Mouse (Mus musculus): ENCODE measurements around the gene Gm21762. TPM values are rescaled to one million over a fixed set of nuclear protein-coding genes. Genes with fewer than 3 reads are reported as not detected.
"Not testable (repeated sequence)": the region's sequence is repeated elsewhere in the genome, so short reads cannot be mapped to it uniquely, and the experiment has no call there.

The Gm21762 gene
- polyA plus RNA-seq, 1 experiment from 2014 or later, result not detected

DNA sequence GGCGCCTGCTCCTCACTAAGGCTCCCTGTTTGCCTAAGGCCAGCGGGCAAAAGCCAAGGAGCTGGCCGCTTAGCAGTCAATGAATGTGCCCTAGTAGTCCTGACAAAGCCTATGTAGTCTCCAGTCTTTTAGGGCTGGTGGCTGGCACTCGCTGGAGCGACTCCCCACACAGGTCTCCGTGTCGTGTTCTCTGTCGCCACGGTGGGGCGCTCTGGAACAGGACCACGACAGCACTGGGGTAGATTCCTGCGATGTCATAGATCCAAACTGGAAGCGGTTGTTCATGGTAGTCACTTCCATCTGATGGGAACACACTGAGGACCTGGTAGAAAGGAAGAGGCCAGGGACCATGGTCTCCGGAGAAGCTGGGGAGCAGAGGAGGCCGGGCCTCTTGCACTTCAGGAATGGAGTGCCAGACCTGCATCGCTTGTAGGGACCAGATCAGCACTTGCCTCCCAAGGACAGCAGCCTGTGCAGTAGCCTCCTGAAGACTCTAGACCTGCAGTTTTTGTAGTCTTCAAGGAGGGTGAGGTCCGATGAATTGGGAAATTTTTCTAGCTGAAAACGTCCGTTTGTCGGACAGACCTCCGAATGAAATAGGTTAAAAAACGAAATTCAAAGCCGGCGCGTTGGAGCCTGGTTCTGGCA, 7.4 kb upstream of the Gm21762 start:
- WGBS, result 91% methylated on average over 16 of the region's 25 CpGs
- not testable (repeated sequence) for H3K4me1 ChIP-seq (ENCODE audit: control insufficient read depth, insufficient read depth, low read length); ATAC-seq (ENCODE audit: insufficient number of reproducible peaks, low FRiP score, low TSS enrichment, low read depth)

DNA sequence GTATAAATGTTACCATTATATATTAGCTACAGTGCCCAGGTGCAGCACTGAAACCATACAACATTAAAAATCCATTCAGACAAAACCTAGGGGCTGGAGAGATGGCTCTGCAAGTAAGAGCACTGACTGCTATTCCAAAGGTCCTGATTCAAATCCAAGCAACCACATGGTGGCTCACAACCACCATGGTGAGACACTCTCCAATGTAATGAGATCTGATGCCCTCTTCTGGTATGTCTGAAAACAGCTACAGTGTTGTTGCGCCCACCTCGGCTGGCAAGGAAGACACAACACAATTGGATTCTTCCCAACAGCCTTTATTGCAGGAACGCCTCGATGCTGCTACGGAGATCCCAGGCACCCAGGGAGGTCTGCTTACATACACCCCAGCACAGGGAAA, 5.2 kb upstream of the Gm21762 start:
- H3K4me1 ChIP-seq (ENCODE audit: control insufficient read depth, insufficient read depth, low read length); H3K27me3 ChIP-seq (ENCODE audit: control insufficient read depth, insufficient read depth, low read length); H3K4me3 ChIP-seq (ENCODE audit: low read depth, low read length); H3K9me3 ChIP-seq (ENCODE audit: control insufficient read depth, low read length); H3K9ac ChIP-seq (ENCODE audit: low read length); H3K4me2 ChIP-seq (ENCODE audit: low read depth, severe bottlenecking); ATAC-seq (ENCODE audit: insufficient number of reproducible peaks, low FRiP score, low TSS enrichment, low read depth); H3K36me3 ChIP-seq (ENCODE audit: control insufficient read depth, insufficient read depth, low read length); H3K27ac ChIP-seq (replicated peaks; ENCODE audit: low read depth, low read length); DNase-seq (ENCODE audit: low spot score): not testable (repeated sequence)
- whole genome bisulfite sequencing, result 83% methylated on average over 5 of the region's 5 CpGs

More for the DNA sequence above, 7.4 kb upstream of the Gm21762 start:
- H3K27ac ChIP-seq (replicated peaks; ENCODE audit: low read depth, low read length); H3K4me3 ChIP-seq (ENCODE audit: low read depth, low read length); H3K4me2 ChIP-seq (ENCODE audit: low read depth, severe bottlenecking); DNase-seq (ENCODE audit: low spot score); H3K9ac ChIP-seq (ENCODE audit: low read length); H3K9me3 ChIP-seq (ENCODE audit: control insufficient read depth, low read length); H3K27me3 ChIP-seq (ENCODE audit: control insufficient read depth, insufficient read depth, low read length); H3K36me3 ChIP-seq (ENCODE audit: control insufficient read depth, insufficient read depth, low read length): not testable (repeated sequence)

- not testable (repeated sequence) for H3K36me3 ChIP-seq (ENCODE audit: control insufficient read depth, insufficient read depth, low read length); H3K4me3 ChIP-seq (ENCODE audit: low read depth, low read length); H3K4me1 ChIP-seq (ENCODE audit: control insufficient read depth, insufficient read depth, low read length); H3K27ac ChIP-seq (replicated peaks; ENCODE audit: low read depth, low read length); ATAC-seq (ENCODE audit: insufficient number of reproducible peaks, low FRiP score, low TSS enrichment, low read depth); DNase-seq (ENCODE audit: low spot score); H3K9me3 ChIP-seq (ENCODE audit: control insufficient read depth, low read length); H3K4me2 ChIP-seq (ENCODE audit: low read depth, severe bottlenecking); H3K9ac ChIP-seq (ENCODE audit: low read length); H3K27me3 ChIP-seq (ENCODE audit: control insufficient read depth, insufficient read depth, low read length)
- 83% methylated on average over 7 of the region's 8 CpGs for WGBS
These were observed 19.4 kb downstream of the Gm21762 start for GRCm38 (mm10) chr13:120196189-120196821.

GRCm38 (mm10) chr13:120172133-120172532, 43.6 kb downstream of the Gm21762 start, which contains the start of gene Gm21818:
Gene Gm21818, plus strand, starts transcription at chr13:120172433.
- H3K9ac ChIP-seq (ENCODE audit: low read length), result not testable (repeated sequence)
- WGBS, result 78% methylated on average over 4 of the region's 4 CpGs

GRCm38 (mm10) chr13:120168301-120168700, 47.4 kb downstream of the Gm21762 start:
- DNase-seq (ENCODE audit: low spot score); H3K27ac ChIP-seq (replicated peaks; ENCODE audit: low read depth, low read length); H3K4me2 ChIP-seq (ENCODE audit: low read depth, severe bottlenecking); H3K27me3 ChIP-seq (ENCODE audit: control insufficient read depth, insufficient read depth, low read length); ATAC-seq (ENCODE audit: insufficient number of reproducible peaks, low FRiP score, low TSS enrichment, low read depth); H3K4me1 ChIP-seq (ENCODE audit: control insufficient read depth, insufficient read depth, low read length); H3K4me3 ChIP-seq (ENCODE audit: low read depth, low read length); H3K36me3 ChIP-seq (ENCODE audit: control insufficient read depth, insufficient read depth, low read length); H3K9me3 ChIP-seq (ENCODE audit: control insufficient read depth, low read length); H3K9ac ChIP-seq (ENCODE audit: low read length): not testable (repeated sequence)
- 45% methylated on average over 5 of the region's 5 CpGs for WGBS

More at GRCm38 (mm10) chr13:120172133-120172532, 43.6 kb downstream of the Gm21762 start, which contains the start of gene Gm21818:
- H3K9me3 ChIP-seq (ENCODE audit: control insufficient read depth, low read length); ATAC-seq (ENCODE audit: insufficient number of reproducible peaks, low FRiP score, low TSS enrichment, low read depth); H3K36me3 ChIP-seq (ENCODE audit: control insufficient read depth, insufficient read depth, low read length); DNase-seq (ENCODE audit: low spot score); H3K4me1 ChIP-seq (ENCODE audit: control insufficient read depth, insufficient read depth, low read length); H3K27ac ChIP-seq (replicated peaks; ENCODE audit: low read depth, low read length); H3K4me3 ChIP-seq (ENCODE audit: low read depth, low read length); H3K4me2 ChIP-seq (ENCODE audit: low read depth, severe bottlenecking); H3K27me3 ChIP-seq (ENCODE audit: control insufficient read depth, insufficient read depth, low read length): not testable (repeated sequence)

Other genes starting within 250 kb of the Gm21762 start
- gene Gm36079, start 188.9 kb downstream of the Gm21762 start, polyA plus RNA-seq (2014; fragmentation: Nextera tagmentation; extraction: Ambion mirVana), result not detected in 2 replicates
- gene Gm21188, start 163.8 kb downstream of the Gm21762 start, polyA plus RNA-seq (2014; fragmentation: Nextera tagmentation; extraction: Ambion mirVana), result not detected in 2 replicates
- not detected in 2 replicates for gene Gm20767, start 75.7 kb downstream of the Gm21762 start, polyA plus RNA-seq (2014; fragmentation: Nextera tagmentation; extraction: Ambion mirVana)
- gene Gm21818, start 43.5 kb downstream of the Gm21762 start, polyA plus RNA-seq (2014; fragmentation: Nextera tagmentation; extraction: Ambion mirVana), result not detected in 2 replicates
- gene Gm21731, start 23.2 kb upstream of the Gm21762 start, polyA plus RNA-seq (2014; fragmentation: Nextera tagmentation; extraction: Ambion mirVana), result not detected in 2 replicates
- not detected in 2 replicates for gene AF067061, start 47.2 kb upstream of the Gm21762 start, polyA plus RNA-seq (2014; fragmentation: Nextera tagmentation; extraction: Ambion mirVana)
- gene BC147527, start 84.4 kb upstream of the Gm21762 start, polyA plus RNA-seq (2014; fragmentation: Nextera tagmentation; extraction: Ambion mirVana), result 0.23 TPM in 1 of 2 replicates, not detected in the other
- not detected in 2 replicates for gene Tcstv3, start 100.9 kb upstream of the Gm21762 start, polyA plus RNA-seq (2014; fragmentation: Nextera tagmentation; extraction: Ambion mirVana)